Mouse (Mus musculus): ENCODE measurements at regions not wholly inside any gene's neighbourhood (a gene's known extent, or its start where the extent isn't known, plus 50 kb on each side); places are given as distances from the start of the nearest gene placed in this dataset.

DNA sequence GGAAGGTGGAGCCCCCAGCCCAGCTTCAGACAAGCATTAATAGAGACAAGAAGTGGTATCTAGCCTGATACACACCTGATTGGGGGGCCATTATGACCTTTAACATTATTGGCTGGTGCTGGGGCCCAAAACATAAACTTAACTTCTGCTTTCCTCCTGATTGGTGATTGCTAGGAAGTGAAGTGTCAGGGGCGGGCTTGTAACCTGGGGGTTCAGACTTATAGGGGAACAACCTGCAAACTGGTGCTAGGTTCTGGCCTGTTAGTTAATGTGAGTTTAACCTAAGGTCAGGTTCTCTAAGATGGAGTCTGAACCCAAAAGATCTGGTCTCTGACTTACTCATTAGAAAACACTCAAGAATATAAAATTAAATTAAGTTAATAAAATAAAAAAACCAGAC, 207.5 kb downstream of the Parm1 start:
- TF ChIP-seq CTCF (IDR thresholded peaks at IDR 0.05; ENCODE audit: low read depth) (no peak), EP300 (IDR thresholded peaks at IDR 0.05; ENCODE audit: low read depth) (no peak)
